Mouse (Mus musculus): ENCODE results near the gene Gm10073. TPM values are rescaled to one million over a fixed set of nuclear protein-coding genes. Genes with fewer than 3 reads are reported as not detected.
A peak's percentile ranks its signal among the peaks of the same experiment; 100 is the strongest.

Gm10073 gene
- polyA plus RNA-seq, 1 experiment from 2014 or later = 8.8 TPM

DNA sequence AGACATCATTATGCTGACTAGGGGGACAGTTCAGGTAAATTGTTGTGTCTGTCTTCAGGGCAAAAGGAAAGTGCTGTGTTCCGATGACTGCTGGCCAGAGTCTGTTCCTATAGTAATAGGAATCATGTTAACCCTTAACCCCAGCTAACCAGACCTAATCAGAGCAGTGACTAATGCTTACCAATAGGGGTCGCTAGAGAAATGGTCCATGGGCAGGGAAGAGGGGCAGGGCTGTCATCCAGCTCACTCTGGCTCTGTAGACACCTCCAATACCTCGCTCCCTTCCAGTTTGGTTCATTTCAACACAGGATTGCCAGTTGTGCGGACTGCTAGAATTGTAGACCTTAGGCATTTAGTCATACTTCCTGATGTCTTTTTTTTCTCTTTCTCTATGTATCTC, 37.8 kb downstream of the Gm10073 start:
- peak; percentile 70 for TF ChIP-seq CTCF (IDR thresholded peaks at IDR 0.05; ENCODE audit: low read depth)
- 73% methylated on average over 4 of the region's 4 CpGs for WGBS
- ATAC-seq = no peak
- H3K4me1 ChIP-seq (replicated peaks; ENCODE audit: control insufficient read depth, insufficient read depth, low read length) = no peaks in the 10 kb centered on the region
- no peaks in the 10 kb centered on the region for H3K27me3 ChIP-seq (replicated peaks; ENCODE audit: control insufficient read depth, insufficient read depth, low read length)
- no peak overlapping the region for H3K27ac ChIP-seq (ENCODE audit: low read depth, low read length)
- no peak overlapping the region for H3K4me2 ChIP-seq (replicated peaks; ENCODE audit: low read depth)
- no peak overlapping the region for H3K4me3 ChIP-seq (ENCODE audit: low read depth, low read length)
- no peak overlapping the region for H3K9ac ChIP-seq (ENCODE audit: low read depth, low read length)
- no peaks in the 10 kb centered on the region for H3K36me3 ChIP-seq (ENCODE audit: control insufficient read depth, insufficient read depth)
- H3K9me3 ChIP-seq (ENCODE audit: control insufficient read depth) = no peaks in the 10 kb centered on the region

DNA sequence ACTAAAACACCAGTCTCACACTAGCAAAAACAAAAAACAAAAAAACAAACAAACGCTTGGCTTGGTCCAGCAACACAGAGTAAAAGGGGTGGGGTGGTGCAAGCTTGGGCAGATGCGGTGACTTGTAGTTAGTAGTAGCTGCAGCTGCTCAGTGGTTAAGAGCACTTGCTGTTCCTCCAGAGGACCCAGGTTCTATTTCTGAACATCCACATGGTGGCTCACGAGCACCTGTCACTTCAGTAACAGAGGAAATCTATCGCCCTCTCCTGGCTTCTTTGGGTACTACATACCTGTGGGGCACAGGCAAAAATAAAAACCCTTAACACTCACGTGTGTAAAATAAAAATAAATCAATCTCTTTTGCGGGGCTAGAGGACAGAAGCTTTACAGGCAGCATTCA, 38.8 kb downstream of the Gm10073 start:
- Histone ChIP-seq H3K4me3 (ENCODE audit: low read depth, low read length) (no peak overlapping the region), H3K9ac (ENCODE audit: low read depth, low read length) (no peak overlapping the region), H3K9me3 (ENCODE audit: control insufficient read depth) (no peaks in the 10 kb centered on the region), H3K4me2 (replicated peaks; ENCODE audit: low read depth) (no peak overlapping the region), H3K27me3 (replicated peaks; ENCODE audit: control insufficient read depth, insufficient read depth, low read length) (no peaks in the 10 kb centered on the region), H3K36me3 (ENCODE audit: control insufficient read depth, insufficient read depth) (no peaks in the 10 kb centered on the region), H3K4me1 (replicated peaks; ENCODE audit: control insufficient read depth, insufficient read depth, low read length) (no peaks in the 10 kb centered on the region), H3K27ac (ENCODE audit: low read depth, low read length) (no peak overlapping the region)
- no peak for ATAC-seq
- TF ChIP-seq CTCF (IDR thresholded peaks at IDR 0.05; ENCODE audit: low read depth) = peak; percentile 91
- 37% methylated on average over 6 of the region's 6 CpGs for WGBS

DNA sequence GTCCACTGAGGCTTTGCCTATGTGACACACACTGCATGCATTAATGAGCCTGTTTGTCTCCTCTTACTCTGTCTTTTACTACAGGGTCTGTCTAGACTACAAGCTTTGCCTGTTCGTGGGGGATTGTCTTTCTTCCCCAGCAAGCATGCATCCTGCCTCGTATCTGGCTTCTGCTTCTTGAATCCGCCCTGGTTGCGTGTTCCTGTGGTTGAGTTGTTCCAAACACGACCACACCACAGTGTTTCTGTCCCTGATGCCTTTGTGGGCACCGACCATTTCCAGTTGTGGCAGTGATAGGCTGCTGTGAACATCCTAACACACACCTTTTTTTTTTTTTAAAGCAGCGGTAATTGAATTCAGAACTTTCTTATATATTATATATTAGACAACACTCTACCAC, 39.6 kb downstream of the Gm10073 start:
- no peaks in the 10 kb centered on the region for H3K36me3 ChIP-seq (ENCODE audit: control insufficient read depth, insufficient read depth)
- no peak overlapping the region for H3K4me3 ChIP-seq (ENCODE audit: low read depth, low read length)
- no peak overlapping the region for H3K27ac ChIP-seq (ENCODE audit: low read depth, low read length)
- no peak for TF ChIP-seq CTCF (IDR thresholded peaks at IDR 0.05; ENCODE audit: low read depth)
- H3K9ac ChIP-seq (ENCODE audit: low read depth, low read length) = no peak overlapping the region
- H3K27me3 ChIP-seq (replicated peaks; ENCODE audit: control insufficient read depth, insufficient read depth, low read length) = no peaks in the 10 kb centered on the region
- H3K4me1 ChIP-seq (replicated peaks; ENCODE audit: control insufficient read depth, insufficient read depth, low read length) = no peaks in the 10 kb centered on the region
- WGBS = 81% methylated on average over 7 of the region's 7 CpGs
- H3K9me3 ChIP-seq (ENCODE audit: control insufficient read depth) = no peaks in the 10 kb centered on the region
- ATAC-seq = no peak
- H3K4me2 ChIP-seq (replicated peaks; ENCODE audit: low read depth) = no peak overlapping the region

DNA sequence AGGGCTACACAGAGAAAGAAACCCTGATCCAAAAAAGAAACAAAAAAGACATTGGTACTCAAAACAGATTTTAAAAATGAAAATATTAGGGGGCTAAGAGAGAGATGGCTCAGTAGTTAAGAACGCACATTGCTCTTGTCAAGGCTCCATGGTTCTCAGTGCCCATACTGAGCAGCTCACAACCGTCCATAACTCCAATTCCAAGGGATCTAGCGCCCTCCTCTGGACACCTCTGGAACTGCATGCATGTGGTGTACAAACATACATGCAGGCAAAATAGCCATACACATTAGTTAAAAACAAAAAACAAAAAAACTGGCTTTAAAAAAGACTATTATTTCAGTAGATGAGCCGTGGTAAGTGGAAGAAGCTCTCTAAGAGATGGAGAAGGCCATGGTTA, 42.7 kb downstream of the Gm10073 start:
- H3K27ac ChIP-seq (ENCODE audit: low read depth, low read length) = no peak overlapping the region
- no peaks in the 10 kb centered on the region for H3K4me1 ChIP-seq (replicated peaks; ENCODE audit: control insufficient read depth, insufficient read depth, low read length)
- no peaks in the 10 kb centered on the region for H3K36me3 ChIP-seq (ENCODE audit: control insufficient read depth, insufficient read depth)
- H3K4me2 ChIP-seq (replicated peaks; ENCODE audit: low read depth) = no peak overlapping the region
- ATAC-seq = no peak
- peak; percentile 71 for TF ChIP-seq CTCF (IDR thresholded peaks at IDR 0.05; ENCODE audit: low read depth)
- no peaks in the 10 kb centered on the region for H3K9me3 ChIP-seq (ENCODE audit: control insufficient read depth)
- H3K27me3 ChIP-seq (replicated peaks; ENCODE audit: control insufficient read depth, insufficient read depth, low read length) = no peaks in the 10 kb centered on the region
- no peak overlapping the region for H3K4me3 ChIP-seq (ENCODE audit: low read depth, low read length)
- H3K9ac ChIP-seq (ENCODE audit: low read depth, low read length) = no peak overlapping the region
- 82% methylated on average over 4 of the region's 4 CpGs for WGBS

DNA sequence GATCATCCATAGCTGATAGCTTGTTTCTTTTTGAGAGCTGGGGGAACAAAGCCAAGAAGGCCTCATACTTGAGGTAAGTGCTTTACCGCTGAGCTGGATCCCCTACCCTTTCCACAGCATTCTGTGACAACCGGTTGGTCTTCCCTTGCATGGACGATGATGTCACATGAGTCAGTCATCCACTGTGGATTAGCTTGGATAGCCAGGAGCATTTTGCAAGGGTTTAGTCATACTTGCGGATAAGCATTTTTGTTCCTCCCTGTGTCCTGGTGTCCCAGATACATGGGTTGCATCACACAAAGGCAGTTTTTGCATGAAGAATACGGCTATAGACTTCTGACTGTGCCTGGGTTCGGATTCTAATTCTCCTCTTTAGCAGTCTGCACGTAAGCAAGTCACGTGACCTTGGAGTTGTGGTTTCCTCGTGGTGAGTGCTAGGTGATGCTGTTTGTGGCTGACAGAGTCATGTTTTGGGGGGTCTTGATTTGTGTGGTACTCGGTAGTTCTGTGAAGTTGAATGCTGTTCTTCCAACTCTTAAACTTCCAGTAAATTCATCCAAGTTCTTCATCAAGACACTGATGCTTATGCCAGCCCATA, 43.3 kb downstream of the Gm10073 start:
- Histone ChIP-seq H3K4me1 (replicated peaks; ENCODE audit: control insufficient read depth, insufficient read depth, low read length) (no peaks in the 10 kb centered on the region), H3K9me3 (ENCODE audit: control insufficient read depth) (no peaks in the 10 kb centered on the region), H3K27me3 (replicated peaks; ENCODE audit: control insufficient read depth, insufficient read depth, low read length) (no peaks in the 10 kb centered on the region), H3K9ac (ENCODE audit: low read depth, low read length) (no peak overlapping the region), H3K4me2 (replicated peaks; ENCODE audit: low read depth) (no peak overlapping the region), H3K4me3 (ENCODE audit: low read depth, low read length) (no peak overlapping the region), H3K36me3 (ENCODE audit: control insufficient read depth, insufficient read depth) (no peaks in the 10 kb centered on the region), H3K27ac (ENCODE audit: low read depth, low read length) (no peak overlapping the region)
- WGBS = 92% methylated on average over 10 of the region's 10 CpGs
- no peak for TF ChIP-seq CTCF (IDR thresholded peaks at IDR 0.05; ENCODE audit: low read depth)
- no peak for ATAC-seq

DNA sequence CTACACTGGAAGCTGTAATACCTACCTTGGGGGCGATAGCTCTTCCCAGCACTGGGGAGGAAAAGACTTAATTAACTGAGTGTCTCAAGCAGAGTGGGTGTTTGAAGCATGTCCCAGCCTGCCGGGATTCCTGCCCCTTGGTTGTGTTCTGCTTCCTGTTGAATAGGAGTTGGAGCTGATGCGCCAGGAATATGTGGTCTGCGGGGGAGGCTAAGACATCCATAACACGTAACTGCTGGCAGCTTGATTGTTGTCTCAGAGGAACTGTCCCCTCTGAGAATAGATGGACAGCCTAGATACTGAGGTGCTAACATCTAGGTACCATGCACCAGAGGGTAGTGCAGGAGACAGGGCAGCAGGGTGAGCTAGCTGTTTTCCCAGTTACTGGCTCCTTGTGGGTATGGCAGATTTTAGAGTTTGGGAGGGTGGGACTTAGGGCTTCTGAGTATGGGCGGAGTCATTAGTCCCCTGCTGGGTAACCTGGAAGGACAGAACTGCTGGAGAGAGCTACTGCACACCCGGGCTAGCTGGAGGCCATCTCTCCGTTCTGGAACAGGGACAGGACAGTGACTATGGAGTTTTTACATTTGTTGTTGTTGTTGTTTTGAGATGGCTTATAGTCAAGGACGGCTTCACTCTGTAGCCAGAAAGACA, 44.5 kb downstream of the Gm10073 start:
- TF ChIP-seq CTCF (IDR thresholded peaks at IDR 0.05; ENCODE audit: low read depth) = no peak
- 87% methylated on average over 9 of the region's 9 CpGs for WGBS

More for the DNA sequence above, 44.5 kb downstream of the Gm10073 start:
- H3K36me3 ChIP-seq (ENCODE audit: control insufficient read depth, insufficient read depth) = no peaks in the 10 kb centered on the region
- H3K27ac ChIP-seq (ENCODE audit: low read depth, low read length) = no peak overlapping the region
- H3K4me2 ChIP-seq (replicated peaks; ENCODE audit: low read depth) = no peak overlapping the region
- H3K9me3 ChIP-seq (ENCODE audit: control insufficient read depth) = no peaks in the 10 kb centered on the region
- no peaks in the 10 kb centered on the region for H3K27me3 ChIP-seq (replicated peaks; ENCODE audit: control insufficient read depth, insufficient read depth, low read length)
- ATAC-seq = no peak
- H3K9ac ChIP-seq (ENCODE audit: low read depth, low read length) = no peak overlapping the region
- H3K4me1 ChIP-seq (replicated peaks; ENCODE audit: control insufficient read depth, insufficient read depth, low read length) = no peaks in the 10 kb centered on the region
- H3K4me3 ChIP-seq (ENCODE audit: low read depth, low read length) = no peak overlapping the region
